Mouse (Mus musculus): ENCODE results near the gene Cabp4.

GRCm38 (mm10) chr19:4148819-4149218 lies 5.0 kb upstream of the Cabp4 start:
- TF ChIP-seq CTCF (IDR thresholded peaks at IDR 0.05; ENCODE audit: extremely low read depth, insufficient read depth, insufficient read length, insufficient replicate concordance) (no peak), POLR2A (IDR thresholded peaks at IDR 0.05; ENCODE audit: low read depth, low read length) (no peak)
